Mouse (Mus musculus): ENCODE results near the gene Olfr504. TPM values are rescaled to one million over a fixed set of nuclear protein-coding genes. Genes with fewer than 3 reads are reported as not detected.

Gene Olfr504
- polyA plus RNA-seq (2012; rRNA removed; ENCODE audit: low replicate concordance), result 0.31 TPM in 1 of 2 replicates, not detected in the other

GRCm38 (mm10) chr7:108565693-108566092 lies at the start of gene Olfr504:
Gene Olfr504 (minus strand): TSS chr7:108565793.

GRCm38 (mm10) chr7:108610487-108610886 lies 44.9 kb upstream of the Olfr504 start, which contains the start of gene Olfr506:
Gene Olfr506 (plus strand): TSS chr7:108610787.

GRCm38 (mm10) chr7:108544227-108544626 lies 21.4 kb downstream of the Olfr504 start, which contains the start of gene Olfr503:
Gene Olfr503 (plus strand): TSS chr7:108544527.

GRCm38 (mm10) chr7:108524965-108525364 lies 40.6 kb downstream of the Olfr504 start, which contains the start of gene Olfr502:
Gene Olfr502 (minus strand): TSS chr7:108525065.

Other genes with a start within 250 kb of the Olfr504 start
- gene Olfr492, start 242.1 kb downstream of the Olfr504 start, polyA plus RNA-seq (2012; rRNA removed; ENCODE audit: low replicate concordance), result not detected in 2 replicates
- not detected in 2 replicates for gene Olfr493, start 218.8 kb downstream of the Olfr504 start, polyA plus RNA-seq (2012; rRNA removed; ENCODE audit: low replicate concordance)
- gene Olfr494, start 200.5 kb downstream of the Olfr504 start, polyA plus RNA-seq (2012; rRNA removed; ENCODE audit: low replicate concordance), result not detected in 2 replicates
- not detected in 2 replicates for gene Olfr495, start 172.6 kb downstream of the Olfr504 start, polyA plus RNA-seq (2012; rRNA removed; ENCODE audit: low replicate concordance)
- gene Olfr497, start 145.4 kb downstream of the Olfr504 start, polyA plus RNA-seq (2012; rRNA removed; ENCODE audit: low replicate concordance), result not detected in 2 replicates
- gene Olfr498, start 100.5 kb downstream of the Olfr504 start, polyA plus RNA-seq (2012; rRNA removed; ENCODE audit: low replicate concordance), result not detected in 2 replicates
- gene Olfr502, start 40.7 kb downstream of the Olfr504 start, polyA plus RNA-seq (2012; rRNA removed; ENCODE audit: low replicate concordance), result not detected in 2 replicates
- gene Olfr503, start 21.3 kb downstream of the Olfr504 start, polyA plus RNA-seq (2012; rRNA removed; ENCODE audit: low replicate concordance), result not detected in 2 replicates
- gene Olfr506, start 45.0 kb upstream of the Olfr504 start, polyA plus RNA-seq (2012; rRNA removed; ENCODE audit: low replicate concordance), result not detected in 2 replicates
- not detected in 2 replicates for gene Olfr507, start 56.0 kb upstream of the Olfr504 start, polyA plus RNA-seq (2012; rRNA removed; ENCODE audit: low replicate concordance)
- gene Olfr508, start 64.2 kb upstream of the Olfr504 start, polyA plus RNA-seq (2012; rRNA removed; ENCODE audit: low replicate concordance), result not detected in 2 replicates
- not detected in 2 replicates for gene Olfr509, start 86.1 kb upstream of the Olfr504 start, polyA plus RNA-seq (2012; rRNA removed; ENCODE audit: low replicate concordance)
- not detected in 2 replicates for gene Olfr510, start 100.6 kb upstream of the Olfr504 start, polyA plus RNA-seq (2012; rRNA removed; ENCODE audit: low replicate concordance)
- not detected in 2 replicates for gene Olfr512, start 147.5 kb upstream of the Olfr504 start, polyA plus RNA-seq (2012; rRNA removed; ENCODE audit: low replicate concordance)
- not detected in 2 replicates for gene Olfr513, start 185.2 kb upstream of the Olfr504 start, polyA plus RNA-seq (2012; rRNA removed; ENCODE audit: low replicate concordance)

All from subcutaneous adipose tissue, adult 2 months (tissue).